Mouse (Mus musculus) G1E (cell line): ENCODE measurements around the gene Copb1.

Experiments used
- CTCF ChIP-seq: IDR thresholded peaks from 2 replicates; pipeline ENCODE4 v1.5.1; 2012; ENCODE audit warnings: low read depth, low read length, inconsistent platforms, mixed read lengths
- GATA2 ChIP-seq: IDR thresholded peaks from 2 replicates; pipeline ENCODE4 v1.6.1; 2012; ENCODE audit warnings: low read depth, low read length, inconsistent platforms, borderline replicate concordance
- POLR2AphosphoS5 ChIP-seq: IDR thresholded peaks from 2 replicates; pipeline ENCODE4 v1.6.1; 2012; ENCODE audit warnings: low read depth, low read length, inconsistent platforms; ENCODE audit not compliant: insufficient replicate concordance
- TAL1 ChIP-seq: conservative IDR thresholded peaks from 2 replicates; pipeline ENCODE4 v1.6.1; 2012; ENCODE audit warnings: low read depth, low read length, inconsistent platforms, mixed read lengths

DNA sequence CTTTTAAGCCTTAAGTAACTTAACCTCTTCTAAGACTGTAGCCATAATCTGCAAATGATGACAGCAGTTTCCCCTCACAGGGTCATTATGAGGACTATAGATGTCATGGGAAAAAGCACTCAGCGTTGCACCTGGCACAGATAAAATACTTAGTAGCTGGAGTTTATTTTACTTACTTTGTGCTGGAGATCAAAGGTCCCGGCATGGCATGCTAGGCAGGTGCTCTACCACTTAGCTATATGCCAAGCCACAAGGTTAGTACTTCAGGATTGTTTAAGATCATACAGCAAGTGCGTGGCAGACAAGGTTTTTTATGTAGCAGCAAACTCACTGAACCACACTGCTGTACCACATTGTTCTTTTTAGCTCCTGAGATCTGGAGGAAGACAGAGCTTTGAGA is 43.9 kb downstream of the Copb1 start:
- TF ChIP-seq POLR2AphosphoS5 = no peak
- no peak for TF ChIP-seq CTCF
- TF ChIP-seq TAL1 = no peak
- no peak for TF ChIP-seq GATA2
